Mouse (Mus musculus): ENCODE results near the gene Gm20716. TPM values are rescaled to one million over a fixed set of nuclear protein-coding genes. Genes with fewer than 3 reads are reported as not detected.

The Gm20716 gene
- polyA plus RNA-seq, 2 experiments from 2014 or later, result 24.7 to 35.6 TPM

DNA sequence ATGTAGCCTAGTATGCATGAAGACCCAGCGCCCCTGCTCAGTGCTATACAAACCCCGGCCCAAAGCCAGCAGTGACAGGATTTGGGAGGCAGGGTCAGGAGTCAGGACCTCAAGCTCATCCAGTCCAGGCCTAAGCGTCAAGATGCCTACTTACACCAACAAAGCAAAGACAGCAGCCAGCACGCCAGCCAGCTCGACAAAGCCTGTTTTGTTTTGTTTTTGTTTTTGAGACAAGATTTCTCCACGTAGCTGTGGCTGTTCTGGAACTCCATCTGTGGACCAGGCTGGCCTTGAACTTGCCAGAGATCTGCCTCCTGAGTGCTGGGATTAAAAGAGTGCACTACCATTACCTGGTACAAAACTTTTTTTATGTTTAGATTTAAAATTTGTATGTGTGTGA lies 6.8 kb downstream of the Gm20716 start:
- ATAC-seq, result no peak

DNA sequence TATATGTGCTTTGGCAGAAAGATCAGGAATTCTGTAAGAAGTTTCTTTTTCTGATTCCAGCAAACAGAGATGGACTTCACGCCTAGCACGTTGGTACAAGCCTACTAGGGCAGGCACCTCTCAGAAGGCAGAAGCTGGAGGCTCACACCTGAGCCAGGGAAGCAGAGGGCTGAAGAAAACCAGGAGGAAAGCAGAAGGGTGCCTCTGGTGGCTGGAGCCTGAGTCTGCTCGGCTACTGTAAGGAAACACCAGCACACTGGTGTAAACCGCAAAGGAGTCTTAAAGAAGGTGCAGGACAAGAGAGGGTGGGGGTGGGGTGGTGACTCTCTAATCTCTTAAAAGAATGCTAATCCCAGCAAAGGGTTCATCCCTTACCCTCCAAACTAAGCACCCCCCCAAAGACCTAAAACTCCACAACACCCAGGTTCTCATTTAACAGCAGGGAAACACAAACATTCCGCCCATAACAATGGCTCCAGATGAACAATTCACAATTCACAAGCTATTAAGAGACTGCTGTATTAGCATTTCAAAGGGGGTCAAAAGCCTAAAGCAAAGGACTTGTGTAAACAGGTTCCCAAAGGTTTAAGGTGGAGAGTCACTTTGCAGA lies 16.3 kb downstream of the Gm20716 start:
- ATAC-seq, result no peak

DNA sequence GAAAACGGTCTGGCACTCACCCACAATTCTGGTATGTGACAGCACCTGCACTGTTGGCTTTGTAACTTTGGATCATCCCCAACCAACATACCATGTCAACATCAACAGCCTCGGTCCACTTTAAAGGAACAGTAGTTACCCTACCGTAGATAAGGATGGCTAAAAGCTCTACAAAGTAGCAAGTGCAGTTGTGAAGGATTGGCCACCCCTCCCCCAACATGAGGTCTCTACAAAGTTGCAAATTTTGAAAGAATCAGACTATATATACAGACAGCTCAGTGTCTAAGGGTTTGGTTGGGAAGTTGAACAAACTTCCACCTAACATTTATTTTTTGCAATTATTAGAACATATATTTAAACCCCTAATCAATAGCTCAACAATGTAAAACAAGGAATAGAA lies 22.3 kb downstream of the Gm20716 start:
- no peak for ATAC-seq

DNA sequence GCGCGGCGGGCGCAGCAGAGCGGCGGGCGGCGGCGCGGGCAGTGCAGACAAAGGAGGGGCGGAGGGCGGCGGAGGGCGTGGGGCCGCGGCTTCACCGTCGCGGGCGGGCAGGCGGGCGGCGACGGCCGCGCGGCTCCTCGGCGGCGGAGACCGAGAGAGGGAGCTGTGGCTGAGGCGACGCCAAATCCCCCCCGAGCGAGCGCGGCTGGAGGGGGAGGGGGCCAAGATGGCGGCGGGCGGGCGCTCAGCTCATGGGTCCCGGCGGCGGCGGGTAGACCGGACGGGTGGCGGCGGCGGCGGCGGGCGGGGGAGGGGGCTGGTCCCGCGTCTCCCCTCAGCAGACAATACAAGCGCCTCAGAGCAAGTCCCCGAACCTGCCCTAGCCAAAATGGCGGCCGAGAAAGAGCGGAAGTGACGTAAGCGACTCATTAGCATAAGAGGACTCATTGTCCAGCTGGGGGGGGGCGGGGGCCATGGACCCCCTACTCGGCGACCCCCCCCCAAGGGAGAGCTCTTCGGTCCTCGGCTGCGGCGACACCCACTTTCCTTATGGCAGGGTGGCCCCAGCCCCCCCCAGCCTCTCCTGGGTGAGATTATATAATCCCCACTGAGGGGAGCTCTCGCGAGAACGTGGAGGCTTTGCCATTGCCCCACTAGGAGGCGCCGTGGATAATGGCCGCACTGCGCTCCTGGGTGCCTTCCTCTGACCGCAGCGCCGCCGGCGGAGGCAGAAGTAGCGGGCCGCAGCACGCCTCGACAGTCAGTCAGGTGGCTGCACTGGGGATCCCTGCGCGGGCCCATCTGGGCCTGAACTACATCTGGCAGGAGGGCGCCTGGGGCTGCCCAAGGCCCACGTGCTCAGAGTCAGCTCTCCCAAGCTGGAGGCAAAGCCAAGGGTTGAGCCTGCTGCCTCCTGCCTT lies 23.2 kb downstream of the Gm20716 start, which contains the start of gene Adnp:
Gene Adnp, minus strand, starts transcription at position 388 of the 920 bp plus-strand sequence.
- peak; percentile 84 for ATAC-seq

DNA sequence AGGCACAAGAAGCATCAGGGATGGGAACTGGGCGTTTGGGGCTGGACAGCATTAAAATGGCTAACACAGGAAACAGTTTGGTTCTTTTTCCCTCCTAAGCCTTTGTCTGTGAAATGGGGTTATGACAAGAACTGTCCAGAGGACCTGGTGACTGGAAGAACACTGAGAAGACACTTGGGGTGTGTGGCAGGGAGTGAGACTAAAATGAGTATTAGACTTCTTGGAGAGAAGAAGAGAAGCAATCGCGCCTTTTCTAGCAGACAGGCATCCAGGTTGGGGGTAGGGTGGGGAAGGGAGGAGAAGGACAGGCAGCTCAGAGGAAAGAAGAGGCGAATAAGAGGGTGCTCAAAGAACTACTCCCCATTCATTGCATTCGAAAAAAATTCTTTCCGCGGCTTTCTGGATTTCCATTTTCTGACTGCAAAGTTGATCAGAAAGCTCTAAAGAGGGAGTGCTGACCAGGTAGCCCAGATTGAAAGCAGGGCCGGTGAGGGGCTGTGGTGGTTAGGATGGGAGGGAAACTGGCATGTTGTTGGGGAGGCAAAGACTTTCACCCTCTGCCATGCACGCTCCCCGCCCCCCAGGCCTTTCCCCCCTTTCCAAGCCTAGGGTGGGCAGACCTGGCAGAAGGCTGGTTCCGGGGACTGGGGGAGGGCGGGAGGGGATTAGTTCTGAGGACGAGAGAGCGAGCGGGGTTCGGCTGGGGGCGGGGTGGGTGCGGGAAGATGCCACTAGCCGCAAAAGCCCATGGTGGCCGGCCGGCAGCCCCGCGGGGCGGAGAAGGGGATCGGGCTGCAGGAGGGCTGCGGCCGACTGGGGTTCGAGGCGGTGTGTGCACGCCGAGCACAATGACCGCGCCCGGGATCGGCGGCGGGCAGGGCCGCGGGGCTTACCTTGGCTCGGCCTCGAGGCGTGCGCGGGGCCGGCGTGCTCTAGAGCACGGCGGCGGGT lies 24.2 kb downstream of the Gm20716 start:
- no peak for ATAC-seq

DNA sequence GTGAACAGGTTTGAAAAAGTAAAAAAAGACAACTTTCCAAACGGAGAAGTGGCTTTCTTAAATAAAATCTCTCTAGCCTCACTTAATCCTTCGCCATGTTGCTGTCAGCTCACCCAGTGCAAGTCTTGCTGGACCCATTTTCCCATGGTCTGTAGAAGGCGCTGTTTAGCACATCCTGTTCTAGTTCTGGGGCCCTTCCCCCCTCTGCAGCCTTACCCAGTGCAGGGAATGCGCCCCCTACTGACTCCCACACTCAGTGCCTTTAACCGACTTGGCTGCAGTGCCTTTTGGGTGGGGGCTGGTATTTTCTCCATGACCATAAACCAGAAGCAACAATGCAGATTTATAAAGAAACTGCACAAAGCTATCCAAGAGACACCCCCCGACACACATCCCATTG lies 24.9 kb downstream of the Gm20716 start:
- ATAC-seq, result peak; percentile 74

DNA sequence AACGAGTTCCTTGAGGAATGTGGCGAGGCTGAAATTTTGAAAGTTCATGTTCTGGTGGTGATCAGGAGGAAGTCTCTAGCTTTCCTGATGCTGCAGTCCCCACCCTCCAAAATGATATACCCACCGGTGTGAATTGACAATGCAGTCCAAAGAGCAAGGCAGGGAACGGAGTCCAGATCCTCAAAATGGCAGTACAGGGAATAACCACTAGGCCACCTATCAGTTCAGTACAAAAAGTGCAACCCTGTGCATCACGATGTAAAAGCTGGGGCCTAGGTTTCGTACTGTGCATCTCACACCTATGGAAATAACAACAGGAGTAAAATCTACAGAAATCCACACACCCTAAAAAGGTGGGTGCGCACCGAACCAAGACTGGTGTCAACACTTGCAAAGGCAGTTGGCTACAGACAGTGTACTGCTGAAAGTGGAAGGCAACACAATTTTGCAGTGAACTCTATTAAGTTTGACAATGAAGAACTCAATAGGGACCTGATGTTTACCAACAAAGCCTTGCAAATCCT lies 25.6 kb downstream of the Gm20716 start:
- ATAC-seq, result no peak

DNA sequence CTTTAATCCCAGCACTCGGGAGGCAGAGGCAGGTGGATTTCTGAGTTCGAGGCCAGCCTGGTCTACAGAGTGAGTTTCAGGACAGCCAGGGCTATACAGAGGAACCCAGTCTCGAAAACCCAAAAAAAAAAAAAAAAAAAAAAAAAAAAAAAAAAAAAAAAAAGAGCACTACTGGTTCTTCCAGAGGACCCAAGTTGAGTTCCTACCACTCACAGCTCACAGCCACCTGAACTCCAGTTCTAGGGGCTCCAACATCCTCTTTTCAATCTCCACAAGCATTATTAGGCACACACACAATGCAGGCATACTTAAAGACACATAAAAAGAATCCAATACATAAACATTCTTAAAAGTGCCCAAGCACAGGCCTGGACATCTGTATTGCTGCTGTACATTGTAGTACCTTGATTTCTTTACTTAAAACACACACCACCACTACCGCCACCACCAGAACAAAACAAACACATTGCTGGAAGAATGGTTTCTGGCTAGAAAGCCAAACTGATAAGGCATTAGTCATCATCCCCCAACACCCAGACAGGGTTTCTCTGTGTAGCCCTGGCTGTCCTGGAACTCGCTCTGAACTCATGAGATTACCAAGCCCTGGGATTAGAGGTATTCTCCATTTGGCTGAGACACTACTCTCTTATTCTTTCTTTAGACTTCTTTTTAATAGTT lies 30.0 kb downstream of the Gm20716 start:
- ATAC-seq, result no peak

DNA sequence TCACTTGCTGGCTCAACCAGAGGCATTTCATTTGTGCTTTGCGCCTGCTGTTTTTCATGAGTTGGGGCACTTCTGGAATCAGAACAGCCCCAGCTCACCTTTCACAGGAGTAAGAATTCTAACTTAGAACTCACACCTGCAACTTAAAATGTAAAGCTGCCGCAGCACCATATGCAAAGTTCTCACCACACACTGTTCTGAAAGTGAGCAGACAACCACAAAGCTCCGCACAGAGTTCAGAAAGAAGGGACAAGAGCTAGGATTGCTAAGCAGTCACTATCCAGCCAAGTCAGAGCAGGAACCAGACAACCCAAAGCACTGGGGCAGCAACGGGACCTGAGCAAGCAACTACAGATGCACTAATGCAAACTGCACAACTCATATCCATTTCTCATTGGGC lies 30.7 kb downstream of the Gm20716 start:
- no peak for ATAC-seq

DNA sequence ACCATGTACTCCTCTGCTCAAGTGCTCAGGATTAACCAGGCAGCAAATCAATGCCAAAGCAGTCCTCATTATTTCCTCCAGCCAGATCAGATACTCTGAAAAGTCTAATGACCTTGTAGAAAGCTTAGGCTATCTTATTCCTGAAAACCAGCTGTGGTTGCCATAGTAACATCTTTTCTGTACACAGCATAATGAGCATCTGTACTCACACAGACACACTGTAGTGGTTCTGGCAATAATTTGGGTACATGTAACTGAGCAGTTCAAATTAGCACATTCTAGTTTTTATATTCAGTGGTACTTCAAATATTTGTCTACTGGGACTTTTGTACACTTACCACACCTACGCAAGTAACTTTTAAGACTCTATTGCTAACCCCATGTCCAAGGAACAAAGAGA lies 31.7 kb downstream of the Gm20716 start:
- no peak for ATAC-seq

DNA sequence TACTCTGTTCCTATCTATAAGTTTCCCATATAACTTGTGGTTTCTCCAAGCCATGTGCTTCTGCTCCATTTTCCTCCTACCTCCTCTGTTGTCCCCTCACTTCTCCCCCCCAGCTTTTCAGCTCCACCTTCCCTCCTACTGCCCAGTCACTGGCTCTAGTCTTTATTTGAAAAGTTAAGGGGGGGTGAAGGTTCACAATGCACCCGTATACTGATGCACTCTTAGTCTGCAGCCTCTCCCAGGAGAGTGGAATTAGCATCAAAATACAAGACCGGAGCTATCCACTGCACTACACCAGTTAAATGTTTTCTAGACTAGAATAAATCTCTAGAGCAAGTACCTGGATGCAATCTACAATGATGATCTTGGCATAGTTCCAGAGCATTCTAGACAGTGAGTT lies 34.4 kb downstream of the Gm20716 start:
- no peak for ATAC-seq

DNA sequence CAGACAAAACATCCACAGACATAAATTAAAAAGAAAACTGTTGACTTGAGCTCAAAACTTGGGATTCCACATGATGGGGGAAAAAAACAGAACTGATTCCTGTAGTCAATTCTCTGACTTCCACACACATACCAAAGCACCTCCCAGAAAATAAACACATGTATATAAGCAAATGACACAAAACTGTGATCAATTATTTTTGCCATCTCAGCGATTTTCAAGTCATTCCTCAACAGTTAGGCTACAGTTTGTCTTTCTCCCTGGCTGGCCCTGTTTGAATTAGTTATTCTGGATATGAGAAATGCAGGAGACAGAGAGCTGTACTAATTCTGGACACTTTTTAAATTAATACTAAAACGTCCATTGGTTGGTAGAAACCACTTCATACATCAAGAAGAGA lies 36.5 kb downstream of the Gm20716 start:
- ATAC-seq, result no peak

DNA sequence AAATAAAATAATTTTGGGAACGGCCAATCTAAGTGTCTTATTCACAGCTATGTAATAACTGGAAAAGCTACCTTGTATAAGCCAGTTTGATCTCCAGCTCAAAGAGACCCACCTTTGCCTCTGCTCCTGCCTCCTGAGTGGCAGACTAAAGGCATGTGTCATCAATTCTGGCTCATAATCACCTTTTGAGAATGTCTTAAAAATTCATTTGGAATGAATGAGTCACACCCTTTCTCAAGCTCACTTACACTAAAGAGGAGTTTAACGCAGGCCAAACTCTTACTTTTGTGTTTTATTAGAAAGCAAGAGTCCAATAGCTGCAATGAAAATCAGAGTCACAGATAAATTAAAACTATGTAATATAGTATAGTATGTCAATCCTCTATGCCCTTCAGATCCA lies 38.3 kb downstream of the Gm20716 start:
- ATAC-seq, result no peak

DNA sequence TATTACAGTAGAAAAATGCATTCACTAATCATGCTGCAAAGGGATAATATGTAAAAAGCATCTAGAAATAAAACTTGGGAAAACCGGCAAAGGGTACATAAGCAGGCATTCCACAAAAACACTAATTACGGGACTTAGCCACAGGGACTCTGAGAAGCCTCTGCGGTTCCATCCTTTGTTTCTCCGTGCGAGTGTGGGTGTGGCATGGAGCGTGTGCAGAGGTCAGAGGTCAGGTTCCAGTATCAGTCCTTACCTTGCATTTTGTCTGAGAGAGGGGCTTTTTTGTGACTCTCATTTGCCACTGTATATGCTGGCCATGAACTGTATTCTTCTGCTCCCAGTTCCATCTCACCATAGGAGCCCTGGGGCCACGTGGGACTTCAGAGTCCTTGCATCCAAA lies 54.2 kb downstream of the Gm20716 start:
- no peak for ATAC-seq

DNA sequence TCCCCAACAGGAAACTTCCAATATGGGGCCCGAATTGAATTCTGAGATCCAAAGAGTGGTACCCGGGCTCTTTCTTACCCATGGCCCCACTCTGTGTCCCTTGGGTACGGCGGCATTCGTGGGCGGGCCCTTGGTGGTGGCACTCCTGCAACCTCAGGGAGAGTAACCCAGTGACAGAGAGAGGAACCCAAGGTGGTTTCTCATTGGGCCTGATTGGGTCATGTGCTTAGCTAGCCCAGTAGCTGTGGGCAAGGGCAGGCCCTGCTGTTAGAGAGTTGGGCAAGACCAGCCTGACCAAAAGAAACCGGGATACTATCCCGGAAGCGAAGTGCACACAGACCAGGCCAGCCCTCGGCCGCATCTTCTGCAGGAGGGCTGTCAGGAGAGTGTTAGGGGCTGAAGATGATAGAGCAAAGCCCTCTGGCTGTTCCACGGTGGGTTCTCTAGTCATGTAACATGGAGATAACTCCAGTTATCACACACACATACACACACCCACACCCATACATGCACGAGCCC lies 59.9 kb downstream of the Gm20716 start:
- ATAC-seq, result peak; percentile 96

DNA sequence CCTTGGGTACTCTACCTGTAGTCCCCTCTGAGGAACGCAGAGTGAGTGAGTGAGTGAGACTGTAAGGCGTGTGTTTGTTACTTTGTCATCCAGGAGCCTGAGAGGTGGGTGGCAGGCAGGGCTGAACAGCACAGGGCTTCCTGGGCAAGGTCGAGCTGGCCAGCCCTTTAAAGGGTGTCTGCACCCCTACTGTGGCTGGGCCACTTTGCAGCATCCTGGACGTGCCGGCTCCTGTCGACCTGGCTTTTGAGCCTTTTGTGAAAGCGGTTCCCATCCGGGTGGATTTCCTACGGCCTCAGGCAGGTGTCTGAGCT lies 60.4 kb downstream of the Gm20716 start:
- ATAC-seq, result peak; percentile 40

DNA sequence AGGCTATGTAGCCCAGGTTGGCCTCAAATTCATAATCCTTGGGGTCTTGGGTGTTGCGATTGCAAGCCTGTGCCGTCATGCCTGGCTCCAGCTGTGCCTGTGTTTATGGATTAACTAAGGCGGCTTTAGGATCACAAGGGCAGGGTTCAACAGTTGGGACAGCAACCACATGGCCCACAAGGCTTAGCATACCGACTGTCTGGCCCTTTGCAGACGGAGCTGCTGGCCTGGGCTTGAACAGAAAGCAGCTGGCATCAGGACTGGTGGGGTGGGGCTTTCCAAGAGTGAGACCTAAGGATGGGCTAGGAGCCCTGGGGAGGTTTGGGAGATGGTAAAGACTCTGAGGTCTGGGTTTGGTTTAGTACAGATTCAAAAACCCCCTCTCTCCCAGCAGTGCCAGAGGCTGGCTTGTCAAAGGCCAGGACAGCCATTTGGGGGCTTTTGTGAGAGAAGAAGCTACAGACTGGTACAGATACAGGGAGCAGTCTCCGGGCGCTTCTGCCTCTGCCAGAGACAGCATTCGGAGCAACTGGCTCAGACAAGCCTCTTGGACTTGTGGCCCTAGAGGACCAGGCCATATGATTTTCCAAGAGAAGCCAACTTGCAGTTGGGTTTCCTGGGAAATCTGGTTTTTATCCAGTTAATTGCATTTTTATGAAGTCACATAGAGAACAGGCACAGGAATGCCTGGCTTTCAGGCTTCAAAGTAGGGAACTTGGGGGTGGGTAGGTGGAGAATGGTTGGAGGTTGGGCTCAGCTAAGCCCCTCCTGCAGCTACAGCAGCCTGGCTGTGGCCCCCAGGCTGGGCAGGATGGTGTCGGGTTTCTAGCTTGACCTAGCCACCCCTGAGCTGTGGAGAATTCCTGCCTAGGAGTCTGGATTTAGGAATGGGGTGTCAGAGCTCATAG lies 61.0 kb downstream of the Gm20716 start:
- no peak for ATAC-seq

DNA sequence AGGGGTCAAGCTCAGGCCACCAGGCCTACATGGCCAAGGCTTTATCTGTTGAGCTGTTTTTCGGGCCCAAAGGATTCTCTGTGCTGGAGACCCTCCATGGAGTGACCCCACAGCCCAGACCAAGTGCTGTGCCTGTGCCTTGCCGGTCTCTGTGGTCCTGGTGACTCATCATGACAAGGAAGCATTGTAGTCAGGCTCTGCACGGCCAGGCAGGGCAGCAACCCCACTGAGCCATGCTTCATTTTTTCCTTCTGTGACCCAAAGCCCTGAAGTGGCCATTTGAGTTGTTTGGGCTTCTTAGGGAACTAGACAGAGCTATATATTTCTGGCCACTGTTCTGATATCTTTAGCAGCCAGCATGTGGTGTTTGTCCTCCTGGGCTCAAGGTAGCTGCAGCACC lies 62.4 kb downstream of the Gm20716 start:
- ATAC-seq, result no peak

DNA sequence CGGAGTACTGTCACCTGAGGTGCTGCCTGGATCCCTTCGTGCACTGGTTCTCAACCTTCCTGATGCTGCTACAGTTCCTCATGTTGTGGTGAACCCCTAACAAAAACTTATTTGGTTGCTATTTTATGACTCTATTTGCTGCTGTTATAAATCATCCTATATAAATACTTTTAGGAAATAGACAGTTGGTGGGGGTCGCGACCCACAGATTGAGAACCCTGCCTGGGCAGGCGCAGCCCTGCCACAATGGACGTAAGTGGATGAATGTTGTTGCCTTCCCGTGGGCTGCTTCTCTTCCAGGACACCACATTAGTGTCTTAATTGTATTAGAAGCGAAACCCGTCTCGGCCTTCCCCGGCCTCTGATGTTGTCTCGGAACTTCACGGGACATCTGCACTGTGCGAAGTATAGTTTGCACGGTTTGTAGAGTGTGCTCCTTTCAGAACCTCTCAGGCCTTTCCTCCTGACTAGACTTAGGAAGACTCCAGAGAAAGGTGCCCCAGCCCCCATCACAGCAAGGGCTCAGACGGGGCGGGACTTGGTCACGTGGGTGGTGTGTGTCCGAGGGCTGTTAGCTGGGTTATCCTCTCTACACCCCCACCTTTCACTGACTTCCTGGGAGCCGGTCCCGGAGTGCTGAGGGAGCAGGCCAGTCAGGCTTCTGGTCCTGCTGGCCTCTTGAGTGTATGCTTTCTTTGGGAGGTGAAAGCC lies 63.3 kb downstream of the Gm20716 start:
- ATAC-seq, result no peak

DNA sequence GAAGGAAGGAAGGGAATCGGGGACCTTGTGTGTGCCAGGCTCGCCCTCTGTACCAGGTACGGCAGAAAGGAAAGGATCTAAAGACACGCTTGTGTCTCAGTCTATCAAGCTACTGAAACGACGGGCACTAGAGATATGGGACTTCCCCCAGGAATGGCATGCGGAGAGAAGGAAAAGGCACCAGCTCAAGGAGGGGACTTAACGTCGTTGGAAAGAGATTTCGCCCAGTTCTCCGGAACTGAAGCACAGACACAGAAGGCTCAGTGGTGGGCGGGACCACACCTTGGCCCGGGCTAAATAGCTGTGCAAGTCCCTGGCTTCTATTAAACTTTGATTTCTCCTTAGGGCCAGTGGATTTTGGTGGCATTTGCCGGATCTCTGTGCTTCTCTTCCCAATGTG lies 68.2 kb downstream of the Gm20716 start:
- ATAC-seq, result no peak

Measured in CD4-positive, CD25-positive, alpha-beta regulatory T cell, adult 4 months (primary cell).